Mouse (Mus musculus) kidney, embryonic 15.5 days (tissue): ENCODE results near the gene Mfap3. TPM values are rescaled to one million over a fixed set of nuclear protein-coding genes. Genes with fewer than 3 reads are reported as not detected.

Source experiments
- ATAC-seq: fragments of 200-750 bp; cut with Nextera tagmentation; replicated peaks from 2 replicates; pipeline ENCODE4 v1.8.0; 2017; ENCODE audit warnings: moderate TSS enrichment; ENCODE audit not compliant: low FRiP score
- H3K27ac ChIP-seq: fragments of 300-500 bp; sonication (generic); 2 replicates; pipeline ENCODE4 v1.5.1; 2015; ENCODE audit warnings: mild to moderate bottlenecking, inconsistent platforms
- H3K27me3 ChIP-seq: fragments of 300-500 bp; sonication (generic); 2 replicates; pipeline ENCODE4 v1.6.1; 2015; ENCODE audit warnings: inconsistent platforms
- H3K36me3 ChIP-seq: fragments of 300-500 bp; sonication (generic); 2 replicates; pipeline ENCODE4 v1.6.1; 2015; ENCODE audit warnings: inconsistent platforms
- H3K4me1 ChIP-seq: fragments of 300-500 bp; sonication (generic); 2 replicates; pipeline ENCODE4 v1.6.1; 2015; ENCODE audit warnings: inconsistent platforms
- H3K4me2 ChIP-seq: fragments of 300-500 bp; sonication (generic); 2 replicates; pipeline ENCODE4 v1.6.1; 2015; ENCODE audit warnings: moderate library complexity, mild to moderate bottlenecking, inconsistent platforms
- H3K4me3 ChIP-seq: fragments of 300-500 bp; sonication (generic); replicated peaks from 2 replicates; pipeline ENCODE4 v1.5.1; 2015; ENCODE audit warnings: mild to moderate bottlenecking, inconsistent platforms
- H3K9ac ChIP-seq: fragments of 300-500 bp; sonication (generic); 2 replicates; pipeline ENCODE4 v1.6.1; 2015; ENCODE audit warnings: mild to moderate bottlenecking, inconsistent platforms
- H3K9me3 ChIP-seq: fragments of 300-500 bp; sonication (generic); replicated peaks from 2 replicates; pipeline ENCODE4 v1.6.1; 2016; ENCODE audit warnings: inconsistent platforms
- WGBS: fragments of 180-500 bp; shearing (Covaris S2); methylation state at CpG from one replicate; pipeline ENCODE4 v1.1.7; 2015; ENCODE audit warnings: mixed read lengths; 5-methylcytosine and 5-hydroxymethylcytosine counted together
- polyA plus RNA-seq: library from polyadenylated mRNA; unstranded; fragments of >200 nt; fragmentation: Nextera tagmentation; extraction: Ambion mirVana; gene quantifications from 2 replicates; pipeline ENCODE4 v1.2.1, GENCODE M21; 2015

The Mfap3 gene
- polyA plus RNA-seq, 1 experiment from 2014 or later = 46.6 TPM

- H3K9me3 ChIP-seq = no peaks in the 10 kb centered on the region
- H3K4me2 ChIP-seq = no peak overlapping the region
- WGBS = 36% methylated on average over 18 of the region's 18 CpGs
- no peak overlapping the region for H3K4me3 ChIP-seq
- no peak for ATAC-seq
- H3K36me3 ChIP-seq = no peaks in the 10 kb centered on the region
- no peaks in the 10 kb centered on the region for H3K27me3 ChIP-seq
- H3K27ac ChIP-seq = no peak overlapping the region
- H3K4me1 ChIP-seq = no peaks in the 10 kb centered on the region
- H3K9ac ChIP-seq = no peak overlapping the region
These were observed 47.9 kb downstream of the Mfap3 start for GRCm38 (mm10) chr11:57566091-57567035.

DNA sequence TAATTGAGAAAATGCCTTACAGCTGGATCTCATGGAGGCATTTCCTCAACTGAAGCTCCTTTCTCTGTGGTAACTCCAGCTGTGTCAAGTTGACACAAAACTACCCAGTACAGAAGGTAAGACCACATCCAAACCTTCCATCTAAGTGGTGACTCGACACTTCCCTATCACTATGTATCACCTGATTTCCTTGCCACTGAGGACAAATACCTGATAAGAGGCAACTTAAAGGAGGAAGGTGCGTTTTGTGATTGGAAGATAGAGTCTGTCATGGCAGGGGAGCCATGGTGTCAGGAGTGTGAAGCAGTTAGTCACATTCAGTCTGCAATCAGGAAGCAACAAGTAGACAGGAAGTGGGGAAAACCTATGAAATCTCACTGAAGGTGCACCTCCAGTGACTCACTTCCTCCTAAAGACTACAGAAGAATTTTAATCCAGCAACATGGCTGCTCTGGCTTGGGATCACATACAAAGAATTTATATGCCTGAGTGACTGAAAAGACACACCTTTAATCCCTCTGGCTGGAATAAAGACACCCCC, 50.6 kb downstream of the Mfap3 start:
- Histone ChIP-seq H3K4me1 (no peaks in the 10 kb centered on the region), H3K4me2 (no peak overlapping the region), H3K9ac (no peak overlapping the region), H3K27ac (no peak overlapping the region), H3K36me3 (no peaks in the 10 kb centered on the region), H3K9me3 (no peaks in the 10 kb centered on the region), H3K4me3 (no peak overlapping the region), H3K27me3 (no peaks in the 10 kb centered on the region)
- no peak for ATAC-seq
- 91% methylated on average over 2 of the region's 2 CpGs for WGBS

GRCm38 (mm10) chr11:57571035-57571434, 52.6 kb downstream of the Mfap3 start:
- Histone ChIP-seq H3K27me3 (no peaks in the 10 kb centered on the region), H3K9me3 (no peaks in the 10 kb centered on the region), H3K36me3 (no peaks in the 10 kb centered on the region), H3K4me1 (no peaks in the 10 kb centered on the region), H3K4me3 (no peak overlapping the region), H3K27ac (no peak overlapping the region), H3K9ac (no peak overlapping the region), H3K4me2 (no peak overlapping the region)
- no peak for ATAC-seq
- WGBS = 92% methylated on average over 3 of the region's 3 CpGs

- WGBS = 52% methylated on average over 14 of the region's 14 CpGs
- ATAC-seq = no peak
- Histone ChIP-seq H3K27ac (no peak overlapping the region), H3K4me1 (no peaks in the 10 kb centered on the region), H3K36me3 (no peaks in the 10 kb centered on the region), H3K9ac (no peak overlapping the region), H3K9me3 (no peaks in the 10 kb centered on the region), H3K4me3 (no peak overlapping the region), H3K27me3 (no peaks in the 10 kb centered on the region), H3K4me2 (no peak overlapping the region)
These were observed 55.3 kb downstream of the Mfap3 start for GRCm38 (mm10) chr11:57573686-57574274.

DNA sequence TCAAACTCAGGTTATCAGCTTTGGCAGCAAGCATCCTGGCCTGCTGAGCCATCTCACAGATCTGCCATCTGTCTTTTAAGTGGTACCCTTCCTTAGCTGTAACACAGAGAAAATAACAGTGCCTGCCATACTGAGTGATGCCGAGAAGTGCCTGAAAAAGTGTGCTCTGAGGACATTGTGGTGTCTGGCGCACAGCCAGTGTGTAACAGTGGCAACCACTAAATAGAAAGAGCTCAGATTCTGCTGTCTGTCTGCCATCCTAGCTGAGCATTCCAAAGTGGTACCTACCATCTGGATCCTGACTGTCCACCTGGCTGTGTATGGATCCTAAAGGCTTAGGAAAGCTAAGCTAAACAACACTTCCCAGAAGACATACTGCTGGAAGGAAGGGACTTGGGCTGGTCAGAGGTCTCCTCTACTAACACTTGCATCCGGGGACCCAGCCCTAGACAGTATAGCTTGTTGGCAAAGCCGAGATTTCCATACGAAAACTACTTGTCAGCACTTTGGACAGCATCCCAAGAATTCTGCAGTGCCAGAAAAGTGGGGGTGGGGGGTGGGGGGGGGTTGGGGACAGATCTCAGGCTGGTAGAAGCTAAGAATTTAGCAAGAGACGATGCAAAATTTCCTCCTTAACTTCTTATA, 58.5 kb downstream of the Mfap3 start:
- no peak overlapping the region for H3K9ac ChIP-seq
- H3K36me3 ChIP-seq = no peaks in the 10 kb centered on the region
- H3K4me3 ChIP-seq = no peak overlapping the region
- no peak overlapping the region for H3K4me2 ChIP-seq
- no peaks in the 10 kb centered on the region for H3K9me3 ChIP-seq
- H3K27me3 ChIP-seq = no peaks in the 10 kb centered on the region
- ATAC-seq = no peak
- no peaks in the 10 kb centered on the region for H3K4me1 ChIP-seq
- 74% methylated on average over 6 of the region's 6 CpGs for WGBS
- no peak overlapping the region for H3K27ac ChIP-seq

DNA sequence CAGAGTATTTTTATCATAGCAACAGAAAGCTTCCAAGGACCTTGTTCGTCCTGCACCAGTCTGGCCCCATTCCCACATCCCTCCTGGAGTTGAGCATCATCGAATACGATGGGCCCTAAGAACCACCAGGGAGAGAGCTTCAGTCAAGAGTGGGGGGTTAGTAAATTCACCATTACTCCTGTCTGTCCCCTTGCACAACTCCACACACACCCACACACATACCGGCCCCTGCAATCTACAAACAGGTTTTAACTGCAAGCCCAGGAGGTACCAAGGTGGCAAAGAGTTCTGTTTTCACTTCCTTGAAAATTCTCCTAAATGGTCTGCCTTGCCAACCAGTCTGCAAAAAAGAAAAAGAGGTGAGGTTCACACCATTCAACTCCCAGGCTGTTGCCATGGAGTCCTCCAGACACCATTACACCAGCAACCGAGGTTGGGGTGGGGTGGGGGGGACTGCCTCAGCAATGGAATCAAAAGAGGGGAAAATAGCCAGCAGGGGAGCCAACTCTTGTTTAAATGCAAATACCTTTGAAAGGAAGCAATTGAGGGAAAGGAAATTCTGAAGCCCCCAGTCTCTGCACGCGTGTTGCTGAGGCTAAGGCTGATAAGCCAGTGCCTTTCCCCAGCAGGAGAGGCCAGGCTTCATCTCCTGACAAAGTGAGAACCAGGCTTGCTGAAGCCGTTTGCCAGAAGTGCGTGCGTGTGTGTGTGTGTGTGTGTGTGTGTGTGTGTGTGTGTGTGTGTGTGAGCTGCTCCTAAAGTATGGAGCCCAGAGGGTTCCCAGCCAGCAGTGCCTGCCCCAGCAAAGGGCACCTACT, 64.6 kb downstream of the Mfap3 start:
- Histone ChIP-seq H3K9me3 (no peaks in the 10 kb centered on the region), H3K9ac (no peak overlapping the region), H3K4me2 (no peak overlapping the region), H3K36me3 (no peaks in the 10 kb centered on the region), H3K27me3 (no peaks in the 10 kb centered on the region), H3K4me1 (peaks cover 9% of the 10 kb centered on the region; the same call in 1 of the 2 replicates), H3K4me3 (no peak overlapping the region), H3K27ac (no peak overlapping the region)
- ATAC-seq = no peak
- WGBS = 26% methylated on average over 10 of the region's 10 CpGs

Other genes with a start within 250 kb of the Mfap3 start
- 81.7 and 84.0 TPM in 2 replicates for gene Fam114a2, start within 50 bp of the Mfap3 start, polyA plus RNA-seq
- 22.3 and 23.6 TPM in 2 replicates for gene Galnt10, start 126.8 kb downstream of the Mfap3 start, polyA plus RNA-seq